Mouse (Mus musculus): ENCODE data around the gene Upb1. TPM values are rescaled to one million over a fixed set of nuclear protein-coding genes. Genes with fewer than 3 reads are reported as not detected.
"Not testable (repeated sequence)": the region's sequence is repeated elsewhere in the genome, so short reads cannot be mapped to it uniquely, and the experiment has no call there.

Gene Upb1
- total RNA-seq (2021), result under 1 TPM; 0.53 to 0.76 TPM

DNA sequence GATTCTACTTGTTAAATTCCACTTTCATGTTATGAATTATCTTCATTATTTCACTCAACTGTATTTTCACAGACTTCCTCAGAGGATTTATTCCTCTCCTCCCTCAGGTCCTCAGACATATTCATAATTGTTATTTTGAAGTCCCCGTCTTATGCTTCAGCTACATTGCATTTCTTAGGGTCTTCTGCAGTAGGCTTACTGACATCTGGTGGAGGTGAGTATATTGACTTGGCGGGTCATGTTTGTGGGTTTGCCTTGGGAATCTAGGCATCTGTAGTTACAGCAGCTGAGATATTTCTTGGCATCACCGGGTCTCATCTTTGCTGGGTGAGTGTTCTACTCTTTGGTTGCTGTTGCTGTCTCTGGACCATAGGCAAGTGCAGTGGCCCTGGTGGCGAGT lies at the start of gene Upb1:
Upb1 (plus strand) TSS at position 158 of the 400 bp plus-strand sequence.
- intact Hi-C loops (cut with DNase I), result no loop called here
- no peak for DNase-seq (ENCODE audit: low spot score in 2 of 2)

GRCm38 (mm10) chr10:75352541-75352940 lies 48.4 kb upstream of the Upb1 start:
- intact Hi-C loops (cut with DNase I), result no loop called here

GRCm38 (mm10) chr10:75353838-75354241 lies 47.1 kb upstream of the Upb1 start:
- DNase-seq (ENCODE audit: low spot score in 2 of 2); intact Hi-C loops (cut with DNase I): not testable (repeated sequence)

More at GRCm38 (mm10) chr10:75352541-75352940, 48.4 kb upstream of the Upb1 start:
- DNase-seq (ENCODE audit: low spot score in 2 of 2), result no peak

GRCm38 (mm10) chr10:75355341-75355740 lies 45.6 kb upstream of the Upb1 start:
- DNase-seq (ENCODE audit: low spot score in 2 of 2), result no peak
- intact Hi-C loops (cut with DNase I), result no loop called here

- peak in 1 of 2 experiments; percentile 12 for DNase-seq (ENCODE audit: low spot score in 2 of 2)
Measured at GRCm38 (mm10) chr10:75364214-75364690, 36.7 kb upstream of the Upb1 start.

GRCm38 (mm10) chr10:75364796-75365195 lies 36.1 kb upstream of the Upb1 start:
- intact Hi-C loops (cut with DNase I), result no loop called here
- DNase-seq (ENCODE audit: low spot score in 2 of 2), result no peak

More at GRCm38 (mm10) chr10:75364214-75364690, 36.7 kb upstream of the Upb1 start:
- intact Hi-C loops (cut with DNase I), result not testable (repeated sequence)

DNA sequence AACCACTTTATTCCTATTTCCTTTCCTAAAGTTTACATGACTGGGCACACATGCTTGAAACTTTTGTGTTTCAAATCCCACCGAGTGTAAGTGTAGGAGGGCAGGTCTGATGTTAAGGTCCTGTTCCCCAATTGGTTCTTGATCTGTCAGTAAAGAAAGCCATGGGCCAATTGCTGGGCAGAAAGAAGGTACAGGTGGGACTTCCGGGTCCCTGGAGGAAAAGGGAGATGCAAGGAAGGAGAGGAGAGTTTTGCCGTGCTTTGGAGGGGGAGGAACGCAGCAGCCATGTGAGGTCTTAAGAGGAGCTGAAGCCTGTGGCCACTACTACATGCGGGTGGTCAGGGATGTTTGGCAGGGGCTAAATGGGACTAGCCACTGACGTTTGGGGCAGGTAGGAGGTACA lies 35.7 kb upstream of the Upb1 start:
- no peak for DNase-seq (ENCODE audit: low spot score in 2 of 2)
- intact Hi-C loops (cut with DNase I), result no loop called here

GRCm38 (mm10) chr10:75373655-75374351 lies 27.1 kb upstream of the Upb1 start:
- intact Hi-C loops (cut with DNase I), result loop anchor here (1.0 kb wide), 1 partner anchor 28 kb away; no protein-coding TSS in a partner anchor
- peak in 1 of 2 experiments; percentile 16 for DNase-seq (ENCODE audit: low spot score in 2 of 2)

DNA sequence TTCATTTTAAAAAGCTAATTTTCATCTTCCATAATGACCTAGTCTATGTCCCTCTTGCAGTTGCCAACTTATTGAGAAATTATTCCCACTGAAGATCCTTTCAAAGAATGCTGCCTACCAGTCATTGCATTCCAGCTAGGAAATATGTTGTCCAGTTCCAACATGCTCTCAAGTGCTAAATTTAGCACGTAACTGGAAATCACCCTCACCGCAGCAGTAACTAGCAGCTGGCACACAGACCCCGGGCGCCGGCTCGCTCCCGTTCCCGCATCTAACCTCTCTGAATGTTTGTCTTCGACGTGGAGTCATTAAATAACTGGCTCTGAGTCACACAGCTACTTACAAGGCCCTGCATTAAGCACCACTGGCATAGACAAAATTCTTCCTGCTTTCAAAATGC lies 22.2 kb upstream of the Upb1 start:
- intact Hi-C loops (cut with DNase I), result no loop called here
- DNase-seq (ENCODE audit: low spot score in 2 of 2), result no peak

DNA sequence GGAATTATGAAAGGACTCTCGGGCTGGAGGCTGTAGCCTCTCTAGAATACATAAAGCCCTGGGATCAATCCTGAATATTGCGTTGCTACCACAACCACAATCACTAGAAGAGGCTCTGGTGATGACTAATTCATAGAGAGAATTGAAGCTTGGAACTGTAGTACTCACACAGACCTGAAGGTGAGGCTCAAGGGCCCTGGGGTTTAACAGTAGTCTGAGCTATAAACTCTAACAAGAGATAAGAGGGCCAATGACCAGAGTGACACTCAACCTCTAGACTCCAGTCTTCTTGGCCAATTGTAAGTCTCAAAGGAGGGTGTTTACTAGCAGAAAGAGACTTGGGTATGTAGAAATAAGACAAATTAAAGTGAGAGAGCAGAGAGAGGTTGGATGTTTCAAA lies 10.8 kb upstream of the Upb1 start:
- intact Hi-C loops (cut with DNase I), result no loop called here
- DNase-seq (ENCODE audit: low spot score in 2 of 2), result no peak

DNA sequence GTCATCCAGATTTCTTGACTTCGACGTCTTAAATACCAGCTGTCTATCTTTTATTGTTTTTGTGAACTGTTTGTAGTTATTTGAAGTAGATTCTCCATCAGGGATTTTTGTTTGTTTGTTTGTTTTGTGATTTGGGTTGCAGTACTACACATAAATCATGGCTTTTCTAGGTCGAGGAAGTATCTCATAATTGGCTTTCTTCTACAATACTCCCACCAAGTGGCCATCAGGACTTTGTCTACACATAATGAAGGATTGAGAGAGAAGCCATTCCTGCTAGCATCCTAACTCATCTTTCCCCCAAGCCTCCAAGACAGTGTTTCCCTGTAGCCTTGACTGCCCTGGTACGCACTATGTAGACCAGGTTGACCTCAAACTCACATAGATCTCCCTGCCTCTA lies 10.1 kb upstream of the Upb1 start:
- intact Hi-C loops (cut with DNase I), result no loop called here
- no peak for DNase-seq (ENCODE audit: low spot score in 2 of 2)

DNA sequence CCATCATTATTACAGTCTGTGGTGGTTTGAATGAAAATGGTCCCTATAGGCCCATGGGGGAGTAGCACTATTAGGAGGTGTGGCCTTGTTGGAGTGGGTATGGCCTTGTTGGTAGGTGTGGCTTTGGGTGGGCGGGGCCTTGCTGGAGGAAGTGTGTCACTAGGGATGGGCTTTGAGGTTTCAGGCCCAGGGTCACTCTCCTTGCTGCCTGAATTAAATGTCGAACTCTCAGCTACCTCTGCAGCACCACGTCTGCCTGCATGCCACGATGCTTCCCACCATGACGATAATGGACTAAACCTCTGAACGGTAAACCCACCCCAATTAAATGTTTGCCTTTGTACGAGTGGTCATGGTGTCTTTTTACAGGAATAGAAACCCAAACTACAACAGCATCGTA lies 6.1 kb upstream of the Upb1 start:
- intact Hi-C loops (cut with DNase I), result no loop called here
- DNase-seq (ENCODE audit: low spot score in 2 of 2), result no peak

DNA sequence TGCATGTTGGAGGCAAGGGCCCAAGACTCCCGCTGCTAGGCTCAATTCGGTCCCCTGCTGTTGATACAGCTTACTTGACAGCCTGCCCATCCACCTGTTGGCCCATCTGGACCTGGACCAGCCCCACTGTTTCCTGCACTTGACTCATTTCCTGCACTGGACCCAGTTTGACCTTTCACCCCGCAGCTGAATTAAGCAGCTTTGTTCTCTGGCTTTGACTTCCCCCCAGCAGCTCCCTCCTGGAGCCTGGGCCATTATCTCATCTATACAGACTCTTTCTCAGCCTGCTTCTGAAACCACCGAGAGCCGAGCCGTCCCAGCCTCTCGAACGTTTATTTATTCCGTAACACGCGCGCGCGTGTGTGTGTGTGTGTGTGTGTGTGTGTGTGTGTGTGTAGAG lies 3.9 kb upstream of the Upb1 start:
- no peak for DNase-seq (ENCODE audit: low spot score in 2 of 2)
- intact Hi-C loops (cut with DNase I), result no loop called here

DNA sequence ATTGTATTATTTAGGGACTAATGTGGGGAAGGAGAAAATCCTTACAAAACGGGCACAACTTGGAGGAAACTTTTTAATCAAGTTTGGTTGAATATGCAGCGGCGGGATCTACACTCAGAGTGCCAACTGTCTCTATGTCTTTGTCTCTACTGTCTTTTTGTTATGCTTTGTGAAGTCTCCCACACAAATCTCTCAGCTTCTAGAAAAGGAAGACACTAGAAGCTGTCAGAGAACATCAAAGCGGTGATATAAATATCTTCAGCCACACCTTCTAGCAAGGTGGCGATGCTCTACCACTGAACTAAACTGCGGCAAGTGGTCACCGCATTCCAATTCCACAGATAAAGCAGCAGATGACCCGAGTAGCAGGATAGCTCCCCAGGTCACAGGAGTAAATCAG lies 5.0 kb downstream of the Upb1 start:
- intact Hi-C loops (cut with DNase I), result no loop called here
- DNase-seq (ENCODE audit: low spot score in 2 of 2), result no peak

DNA sequence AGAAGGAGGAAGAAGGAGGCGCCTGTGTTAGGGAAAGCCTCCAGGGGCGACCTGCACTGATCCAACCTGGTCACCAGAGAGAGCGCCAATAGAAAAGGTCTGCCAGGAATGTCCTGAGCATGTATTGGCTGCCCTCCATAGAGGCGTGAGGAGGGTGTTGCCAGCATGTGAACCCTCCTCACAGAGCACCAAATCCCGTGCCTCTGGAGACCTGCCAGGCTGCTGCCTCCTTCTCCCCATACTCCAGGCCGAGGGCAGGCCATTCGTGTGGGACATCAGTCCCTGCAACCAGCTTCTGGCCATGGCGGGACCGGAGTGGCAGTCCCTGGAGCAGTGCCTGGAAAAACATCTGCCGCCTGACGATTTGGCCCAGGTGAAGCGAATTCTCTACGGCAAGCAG lies 5.8 kb downstream of the Upb1 start:
- DNase-seq (ENCODE audit: low spot score in 2 of 2), result no peak
- intact Hi-C loops (cut with DNase I), result no loop called here

DNA sequence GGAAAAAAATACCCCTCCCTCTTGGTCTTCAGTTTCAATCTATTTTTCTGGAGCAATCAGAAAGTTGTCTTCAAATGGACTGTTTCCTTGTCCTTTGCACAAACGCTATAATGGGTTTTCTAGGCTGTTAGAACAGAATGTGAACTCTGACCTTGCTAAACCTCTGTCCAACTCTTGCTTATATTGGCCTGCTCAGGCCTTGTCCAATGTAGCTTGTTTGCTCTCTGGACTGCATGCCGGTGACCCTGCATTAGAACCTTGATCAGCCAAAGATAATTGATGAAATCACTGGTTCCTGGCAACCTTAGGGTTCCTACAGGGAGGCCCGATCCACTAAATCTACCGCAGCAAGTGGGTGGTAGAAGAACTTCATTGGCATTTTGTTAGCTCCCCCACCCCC lies 6.8 kb downstream of the Upb1 start:
- DNase-seq (ENCODE audit: low spot score in 2 of 2), result no peak
- intact Hi-C loops (cut with DNase I), result no loop called here

GRCm38 (mm10) chr10:75411343-75412113 lies 10.6 kb downstream of the Upb1 start:
- intact Hi-C loops (cut with DNase I); DNase-seq (ENCODE audit: low spot score in 2 of 2): not testable (repeated sequence)

DNA sequence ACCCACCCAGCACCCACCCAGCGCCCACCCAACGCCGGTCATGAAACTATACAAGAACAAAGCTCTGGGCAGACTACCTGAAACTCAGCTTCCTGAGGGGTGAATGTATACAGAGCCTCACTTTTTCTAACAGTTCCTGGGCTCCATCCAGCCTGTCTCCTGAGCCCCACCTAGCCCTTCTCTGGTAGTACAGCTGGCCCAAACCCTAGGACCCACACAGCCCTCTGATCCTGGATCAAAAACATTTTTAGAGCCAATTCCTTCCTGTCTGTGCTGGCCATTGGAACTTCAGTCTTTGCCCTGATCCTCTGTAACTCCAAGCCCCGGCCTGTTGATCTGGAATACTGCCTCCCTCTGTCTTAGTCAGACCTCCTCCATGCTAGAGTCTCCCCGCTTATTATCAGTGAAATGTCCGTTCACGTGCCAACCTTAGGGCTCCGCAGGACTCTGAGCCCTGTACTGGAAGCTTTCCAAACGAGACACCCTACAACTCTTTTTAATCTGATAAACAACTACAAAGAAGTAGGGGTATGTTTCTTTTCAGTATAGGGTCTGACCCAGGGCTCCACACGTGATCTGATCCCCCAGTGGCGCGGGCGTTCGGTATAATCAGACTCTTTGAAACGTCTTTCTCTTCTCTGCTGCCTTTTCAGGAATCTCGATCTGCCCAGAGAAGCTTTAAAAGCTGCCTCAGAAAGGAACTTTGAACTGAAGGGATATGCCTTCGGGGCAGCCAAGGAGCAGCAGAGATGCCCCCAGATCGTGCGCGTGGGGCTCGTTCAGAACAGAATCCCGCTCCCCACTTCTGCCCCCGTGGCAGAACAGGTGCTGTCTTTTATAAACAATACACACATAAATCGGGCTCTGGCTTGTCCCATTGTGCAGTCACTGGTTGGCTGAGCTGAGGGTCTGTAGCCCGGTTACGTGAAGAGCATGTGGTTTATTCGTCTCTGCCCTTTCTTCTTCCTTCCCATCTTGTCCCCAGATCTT lies 11.5 kb downstream of the Upb1 start:
- no peak for DNase-seq (ENCODE audit: low spot score in 2 of 2)
- intact Hi-C loops (cut with DNase I), result no loop called here

DNA sequence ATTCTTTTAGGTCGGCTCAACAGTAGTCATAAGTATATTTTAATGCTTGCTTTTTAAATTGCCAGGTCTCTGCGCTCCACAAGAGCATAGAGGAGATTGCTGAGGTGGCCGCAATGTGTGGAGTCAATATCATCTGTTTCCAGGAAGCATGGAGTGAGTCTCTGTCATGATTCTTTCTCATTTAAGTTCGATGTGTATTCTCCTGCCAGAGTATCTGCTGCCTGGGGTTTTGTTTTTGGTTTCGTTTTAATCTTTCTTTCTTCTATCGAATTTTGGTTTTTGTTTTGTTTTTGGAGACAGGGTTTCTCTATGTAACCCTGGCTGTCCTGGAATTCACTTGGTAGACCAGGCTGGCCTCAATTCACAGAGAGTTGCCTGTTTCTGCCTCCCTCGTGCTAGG lies 14.0 kb downstream of the Upb1 start:
- no peak for DNase-seq (ENCODE audit: low spot score in 2 of 2)
- intact Hi-C loops (cut with DNase I), result no loop called here

Data from left cerebral cortex, postnatal 25 days (tissue).